Mouse (Mus musculus) cortical plate, adult 2 months (tissue): Measurements from ENCODE around the gene Rassf8.

Experiments used
- CTCF ChIP-seq: fragments of 200-500 bp; IDR thresholded peaks from 2 replicates; pipeline ENCODE4 v1.5.1; 2011; ENCODE audit warnings: mild to moderate bottlenecking, control low read depth, low read length; ENCODE audit not compliant: insufficient read depth; ENCODE audit errors: extremely low read depth
- POLR2A ChIP-seq: fragments of 200-500 bp; IDR thresholded peaks from 2 replicates; pipeline ENCODE4 v1.6.1; 2011; ENCODE audit warnings: mild to moderate bottlenecking, low read length, control low read depth; ENCODE audit not compliant: insufficient read depth; ENCODE audit errors: extremely low read depth

- TF ChIP-seq POLR2A: no peak
- no peak for TF ChIP-seq CTCF
Measured at GRCm38 (mm10) chr6:145736099-145736498, 10.4 kb upstream of the Rassf8 start.
